Mouse (Mus musculus) E14TG2a.4 (cell line): ENCODE measurements around the gene Gdpd5.
A peak's percentile ranks its signal among the peaks of the same experiment; 100 is the strongest.
"Not testable (repeated sequence)": the region's sequence is repeated elsewhere in the genome, so short reads cannot be mapped to it uniquely, and the experiment has no call there.

Experiments
- H3K27me3 ChIP-seq: 2 replicates; pipeline ENCODE4 v1.6.1; 2014; ENCODE audit warnings: low read length, control low read depth; ENCODE audit not compliant: insufficient read depth
- H3K36me3 ChIP-seq: 2 replicates; pipeline ENCODE4 v1.6.1; 2014; ENCODE audit warnings: low read length, control low read depth; ENCODE audit not compliant: insufficient read depth
- H3K4me1 ChIP-seq: replicated peaks from 2 replicates; pipeline ENCODE4 v1.6.1; 2014; ENCODE audit warnings: low read depth, low read length, control low read depth
- H3K4me3 ChIP-seq: replicated peaks from 2 replicates; pipeline ENCODE4 v1.5.1; 2014; ENCODE audit warnings: mild to moderate bottlenecking, low read length
- H3K9me3 ChIP-seq: 2 replicates; pipeline ENCODE4 v1.6.1; 2014; ENCODE audit warnings: low read length, control low read depth
- CTCF ChIP-seq: conservative IDR thresholded peaks from 2 replicates; pipeline ENCODE4 v1.5.1; 2014; ENCODE audit warnings: low read length
- NANOG ChIP-seq: IDR thresholded peaks from 2 replicates; pipeline ENCODE4 v1.6.1; 2014; ENCODE audit warnings: borderline replicate concordance, low read length, mixed read lengths
- POU5F1 ChIP-seq: IDR thresholded peaks from 2 replicates; pipeline ENCODE4 v1.6.1; 2014; ENCODE audit warnings: low read length, borderline replicate concordance

Gene Gdpd5

DNA sequence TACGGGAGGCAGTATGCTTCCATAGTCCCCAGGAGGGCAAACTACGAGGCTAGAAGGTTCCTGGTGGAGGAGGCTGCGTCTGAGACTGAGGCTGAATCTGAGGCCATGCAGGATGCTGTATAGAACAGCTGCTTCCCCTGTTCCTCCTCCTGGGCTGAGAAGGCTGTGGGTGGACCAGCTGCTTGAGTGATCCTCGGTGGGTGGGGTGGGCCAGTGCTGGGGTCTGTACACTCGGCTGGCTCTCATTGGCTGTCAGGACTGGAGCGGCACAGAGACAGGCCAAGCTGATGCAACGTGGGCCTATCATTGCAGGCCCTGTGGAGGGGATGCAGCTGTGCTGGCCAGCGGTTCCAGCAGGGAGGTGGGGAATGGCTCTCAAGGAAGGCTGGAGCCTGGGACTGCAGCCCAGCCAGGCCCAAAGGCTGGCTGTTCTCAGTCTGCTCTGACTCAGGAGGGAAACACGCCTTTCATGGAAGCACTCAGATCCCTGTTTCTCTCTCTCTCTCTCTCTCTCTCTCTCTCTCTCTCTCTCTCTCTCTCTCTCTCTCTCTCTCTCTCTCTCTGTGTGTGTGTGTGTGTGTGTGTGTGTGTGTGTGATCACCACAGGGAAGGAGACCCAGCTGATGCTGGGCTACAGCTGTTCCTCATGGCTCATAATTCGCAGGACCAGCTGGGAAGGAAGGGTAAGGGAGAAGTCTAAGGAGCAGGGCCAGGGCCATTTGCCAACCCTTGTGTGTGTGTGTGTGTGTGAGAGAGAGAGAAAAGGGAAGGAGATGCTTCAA is 21.0 kb upstream of the Gdpd5 start:
- Histone ChIP-seq H3K9me3 (no peaks in the 10 kb centered on the region), H3K36me3 (no peaks in the 10 kb centered on the region), H3K4me3 (no peak overlapping the region), H3K27me3 (peaks cover 28% of the 10 kb centered on the region), H3K4me1 (peaks cover 44% of the 10 kb centered on the region)
- no peak for TF ChIP-seq CTCF

DNA sequence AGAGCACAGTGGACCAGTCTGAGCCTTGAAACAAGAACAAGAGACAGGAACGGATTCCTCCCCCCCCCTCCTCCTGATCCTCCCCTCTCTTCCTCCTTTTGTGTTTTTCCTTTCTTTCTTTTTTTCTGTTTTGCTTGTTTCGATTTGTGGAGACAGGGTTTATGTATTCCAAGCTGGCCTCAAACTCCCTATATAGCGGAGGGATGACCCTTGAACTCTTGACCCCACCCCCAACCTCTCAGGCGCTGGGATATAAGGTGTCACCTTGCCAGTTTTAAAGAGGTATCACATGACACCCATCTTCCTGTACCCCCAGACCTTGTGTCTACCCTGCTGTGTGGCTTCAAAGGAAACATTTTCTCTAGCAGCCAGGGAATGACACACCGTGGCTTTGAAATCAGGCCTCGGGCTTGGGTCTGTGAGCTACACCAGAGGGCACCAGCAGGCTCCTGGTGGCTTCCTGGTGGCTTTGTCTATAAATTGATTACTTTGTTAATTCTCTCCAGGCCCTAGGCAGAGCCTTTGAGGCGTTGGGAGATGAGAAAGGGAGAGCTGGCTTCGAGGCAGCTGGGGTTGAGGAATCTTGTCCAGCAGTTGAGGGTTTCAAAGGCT is 20.3 kb upstream of the Gdpd5 start:
- TF ChIP-seq POU5F1 (no peak), CTCF (no peak), NANOG (no peak)
- H3K27me3 ChIP-seq: peaks cover 25% of the 10 kb centered on the region

DNA sequence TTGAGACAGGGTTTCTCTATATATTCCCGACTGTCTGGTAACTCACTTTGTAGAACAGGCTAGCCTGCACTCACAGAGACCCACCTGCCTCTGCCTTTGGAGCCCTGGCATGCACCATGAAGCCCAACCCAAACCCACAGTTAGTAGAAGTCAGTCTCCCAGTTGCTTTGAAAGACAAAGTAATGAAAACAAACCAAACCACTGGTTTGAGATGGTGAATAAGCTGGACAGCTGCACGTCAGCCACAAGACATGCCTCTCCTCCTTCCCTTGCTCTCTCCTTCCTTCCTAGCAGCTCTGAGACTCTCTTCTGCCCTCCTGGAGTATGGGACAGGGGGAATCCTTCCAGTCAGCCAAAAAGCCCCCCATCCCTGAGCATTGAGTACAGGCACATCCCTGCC is 19.1 kb upstream of the Gdpd5 start:
- Histone ChIP-seq H3K27me3 (peaks cover 26% of the 10 kb centered on the region), H3K4me1 (peaks cover 25% of the 10 kb centered on the region), H3K9me3 (no peaks in the 10 kb centered on the region), H3K36me3 (no peaks in the 10 kb centered on the region), H3K4me3 (no peak overlapping the region)
- TF ChIP-seq NANOG: no peak
- no peak for TF ChIP-seq CTCF
- no peak for TF ChIP-seq POU5F1

More for the DNA sequence above, 20.3 kb upstream of the Gdpd5 start:
- Histone ChIP-seq H3K9me3 (no peaks in the 10 kb centered on the region), H3K4me3 (no peak overlapping the region), H3K4me1 (peaks cover 37% of the 10 kb centered on the region), H3K36me3 (no peaks in the 10 kb centered on the region)

DNA sequence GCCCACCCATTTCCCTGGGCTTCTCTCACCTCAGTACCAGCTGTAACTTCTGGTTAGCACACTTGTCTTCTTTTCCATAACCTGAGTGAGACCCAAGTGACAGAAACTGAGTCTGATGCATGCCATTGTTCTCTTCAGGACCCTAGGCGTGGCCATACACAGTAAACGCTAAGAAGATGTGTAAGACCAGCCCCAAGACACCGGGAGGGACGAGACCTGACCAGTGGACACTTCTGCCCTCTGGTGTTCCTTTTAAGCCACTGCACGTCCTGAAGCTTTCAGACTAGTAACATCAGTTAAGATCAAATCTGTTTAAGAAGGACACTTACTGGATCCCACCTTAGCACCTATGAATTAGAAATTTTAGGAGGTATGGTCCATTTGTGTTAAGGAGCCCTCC is 16.1 kb upstream of the Gdpd5 start:
- Histone ChIP-seq H3K4me3 (no peak overlapping the region), H3K36me3 (no peaks in the 10 kb centered on the region), H3K4me1 (peaks cover 14% of the 10 kb centered on the region), H3K27me3 (peaks cover 49% of the 10 kb centered on the region), H3K9me3 (no peaks in the 10 kb centered on the region)
- TF ChIP-seq NANOG (no peak), POU5F1 (no peak), CTCF (peak; percentile 84)

DNA sequence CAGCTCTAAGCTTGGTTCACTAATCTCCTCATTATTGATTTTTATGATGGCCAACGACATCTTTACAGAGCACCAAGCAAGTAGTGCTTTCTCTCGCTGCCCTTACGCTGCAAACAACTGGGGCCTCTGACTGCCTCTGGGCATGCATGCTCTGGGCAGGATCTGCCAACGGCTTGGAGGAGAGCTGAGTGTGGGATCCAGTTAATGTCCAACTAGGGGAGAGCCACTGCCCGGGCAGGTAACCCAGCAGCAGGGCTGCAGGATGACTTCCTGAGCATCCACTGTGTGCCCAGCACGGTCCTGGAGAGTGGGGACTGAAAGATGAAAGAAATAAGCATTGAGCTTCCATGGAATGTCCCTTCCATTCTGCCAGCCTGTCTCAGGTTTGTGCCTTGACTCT is 14.5 kb upstream of the Gdpd5 start:
- Histone ChIP-seq H3K36me3 (no peaks in the 10 kb centered on the region), H3K27me3 (peaks cover 64% of the 10 kb centered on the region), H3K9me3 (no peaks in the 10 kb centered on the region), H3K4me1 (peaks cover 3% of the 10 kb centered on the region; the same call in 1 of the 2 replicates), H3K4me3 (no peak overlapping the region)
- no peak for TF ChIP-seq CTCF
- TF ChIP-seq NANOG: no peak
- TF ChIP-seq POU5F1: no peak

DNA sequence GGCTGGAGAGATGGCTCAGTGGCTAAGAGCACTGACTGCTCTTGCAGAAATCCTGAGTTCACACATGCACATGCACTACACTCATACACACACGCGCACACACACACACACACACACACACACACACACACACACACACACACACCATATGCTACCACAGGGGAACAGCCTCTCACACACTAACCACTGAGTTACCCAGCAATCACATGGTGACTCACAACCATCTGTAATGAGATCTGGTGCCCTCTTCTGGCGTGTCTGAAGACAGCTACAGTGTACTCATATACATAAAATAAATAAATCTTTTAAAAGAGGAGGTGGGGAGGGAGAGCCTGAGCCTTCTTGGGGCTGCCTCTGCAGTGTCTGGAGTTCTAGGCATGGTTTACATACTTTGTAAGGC is 6.9 kb upstream of the Gdpd5 start:
- H3K27me3 ChIP-seq: peaks cover 56% of the 10 kb centered on the region
- not testable (repeated sequence) for H3K9me3 ChIP-seq, H3K4me3 ChIP-seq, H3K4me1 ChIP-seq, H3K36me3 ChIP-seq

DNA sequence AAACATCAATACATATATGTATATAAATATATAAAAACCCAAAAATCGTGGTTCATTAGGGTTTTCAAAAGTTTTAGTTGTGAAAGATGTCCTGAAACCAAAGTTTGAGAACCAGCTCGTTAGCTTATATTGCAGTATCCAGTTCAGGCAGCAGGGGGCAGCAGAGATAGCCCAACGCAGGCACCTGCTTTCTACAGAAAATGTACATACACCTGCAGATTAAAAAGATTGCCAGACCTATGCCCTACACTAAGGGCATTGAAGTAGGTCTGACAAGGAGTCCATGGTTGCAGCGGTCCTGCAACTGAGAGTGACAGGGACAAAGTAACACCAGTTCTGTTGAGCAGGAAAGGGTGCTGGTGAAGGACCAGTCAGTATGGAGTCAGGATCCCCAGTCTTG is 5.8 kb upstream of the Gdpd5 start:
- Histone ChIP-seq H3K36me3 (no peaks in the 10 kb centered on the region), H3K27me3 (peaks cover 60% of the 10 kb centered on the region), H3K9me3 (peaks cover 3% of the 10 kb centered on the region; the same call in 1 of the 2 replicates), H3K4me3 (no peak overlapping the region), H3K4me1 (peaks cover 7% of the 10 kb centered on the region)
- TF ChIP-seq CTCF (peak; percentile 67), POU5F1 (no peak), NANOG (no peak)

DNA sequence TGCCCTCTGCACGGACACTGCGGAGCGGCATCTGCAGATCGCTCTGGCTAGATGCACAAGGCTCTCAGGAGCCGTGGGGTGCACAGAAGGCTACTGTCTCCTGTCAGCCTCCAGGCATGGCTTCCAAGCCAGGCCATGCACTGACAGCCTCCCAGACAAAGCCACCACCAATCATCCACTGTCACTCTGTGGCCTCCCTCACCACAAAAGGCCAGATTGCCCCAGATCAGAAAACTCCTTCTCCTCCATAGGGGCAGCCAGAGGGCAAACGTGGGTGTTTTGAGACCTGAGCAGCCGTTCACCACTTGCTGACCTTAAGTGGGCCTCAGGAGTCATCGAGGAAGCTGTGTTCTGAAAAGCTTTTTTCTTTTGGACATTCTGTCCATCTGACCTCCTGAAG is 2.3 kb upstream of the Gdpd5 start:
- Histone ChIP-seq H3K4me3 (no peak overlapping the region), H3K36me3 (no peaks in the 10 kb centered on the region), H3K9me3 (peaks cover 3% of the 10 kb centered on the region), H3K27me3 (peaks cover 70% of the 10 kb centered on the region), H3K4me1 (peaks cover 31% of the 10 kb centered on the region)
- TF ChIP-seq POU5F1 (no peak), CTCF (no peak), NANOG (no peak)

DNA sequence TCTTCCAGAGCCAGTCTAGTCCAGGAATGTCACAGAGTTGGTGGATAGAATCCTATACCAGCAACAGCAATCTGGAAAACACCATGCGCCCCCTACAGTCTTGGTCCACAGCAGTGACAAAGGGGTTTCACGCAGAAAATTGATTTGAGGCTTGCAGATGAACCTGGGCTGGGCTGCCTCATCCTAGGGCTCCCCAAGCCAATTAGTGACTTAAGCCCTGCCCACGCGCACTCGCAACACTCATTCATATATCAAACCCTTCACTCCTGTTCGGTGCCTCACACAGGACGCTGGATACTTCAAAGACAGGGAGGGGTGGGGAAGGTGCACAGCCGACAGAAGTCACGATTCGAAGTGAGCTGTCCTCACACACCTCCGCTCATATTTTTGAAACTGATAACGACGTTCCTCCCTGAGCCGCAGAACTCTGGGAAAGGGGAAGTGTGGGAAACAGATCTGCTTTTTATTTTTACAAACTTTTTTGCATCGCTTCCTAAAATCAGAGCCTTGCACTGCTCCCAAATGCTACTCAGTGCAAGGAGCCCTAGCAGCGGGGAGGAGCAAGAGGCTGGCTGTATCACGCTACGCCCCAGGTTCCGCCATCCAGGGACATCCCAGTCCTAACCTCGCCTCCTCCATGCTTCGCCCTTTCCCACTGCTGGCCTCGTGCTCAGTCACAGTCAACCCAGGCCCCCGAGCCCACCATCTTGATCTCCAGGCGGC is 562 bp upstream of the Gdpd5 start:
- Histone ChIP-seq H3K27me3 (peaks cover 88% of the 10 kb centered on the region), H3K4me1 (peaks cover 31% of the 10 kb centered on the region), H3K4me3 (peak overlapping the region; percentile 81), H3K9me3 (peaks cover 3% of the 10 kb centered on the region), H3K36me3 (no peaks in the 10 kb centered on the region)
- no peak for TF ChIP-seq NANOG
- peak; percentile 37 for TF ChIP-seq CTCF
